Mouse (Mus musculus) activated CD4-positive, CD25-positive, alpha-beta regulatory T cell (primary cell): ENCODE results near the gene S1pr3. TPM values are rescaled to one million over a fixed set of nuclear protein-coding genes. Genes with fewer than 3 reads are reported as not detected.

ENCODE experiments used
- polyA plus RNA-seq, 2 experiments: library from polyadenylated mRNA; unstranded; fragments of 100-300 nt; shearing (Covaris generic); gene quantifications; one replicate each; pipeline ENCODE4 v1.2.1; 2017

Gene S1pr3
- under 1 TPM in 1 of 2 experiments, not detected in 1; 0.25 TPM for polyA plus RNA-seq

DNA sequence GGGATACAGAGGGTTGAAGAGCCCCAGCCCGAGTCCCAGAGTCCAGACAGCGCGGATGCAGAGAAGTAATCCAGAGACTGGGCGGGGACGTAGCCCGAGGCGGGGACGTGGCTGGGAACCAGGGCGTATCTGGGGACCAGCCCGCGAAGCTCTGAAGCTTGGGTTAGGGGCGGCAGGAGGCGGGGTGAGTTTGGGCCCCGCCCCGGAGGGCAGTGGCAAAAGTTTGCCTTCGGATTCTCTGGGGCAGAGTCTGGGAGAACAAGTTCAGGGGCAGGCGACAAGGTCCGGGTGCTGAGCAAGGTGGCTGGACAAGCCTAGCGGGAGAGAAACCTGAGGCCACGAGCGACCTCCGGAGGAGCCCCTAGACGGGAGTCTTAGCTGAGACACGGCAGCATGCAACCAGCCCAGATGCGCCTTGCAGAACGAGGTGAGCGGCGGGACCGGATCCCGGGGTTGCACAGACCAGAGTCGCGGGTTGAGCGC is at the start of gene S1pr3:
TSS of gene S1pr3 (plus strand) at position 121 of the 483 bp plus-strand sequence.

Other genes starting within 250 kb of the S1pr3 start
- gene Nxnl2, start 237.6 kb upstream of the S1pr3 start, polyA plus RNA-seq: 1 to 10 TPM in 1 of 2 experiments, under 1 TPM in 1; 0.60 to 1.8 TPM
- gene Shc3, start 160.8 kb downstream of the S1pr3 start, polyA plus RNA-seq: under 1 TPM in 1 of 2 experiments, not detected in 1; 0.32 TPM
- gene Cks2, start 236.6 kb downstream of the S1pr3 start, polyA plus RNA-seq: 10 to 100 TPM; 53.7 to 69.2 TPM
- gene Secisbp2, start 243.1 kb downstream of the S1pr3 start, polyA plus RNA-seq: 10 to 100 TPM; 35.3 to 39.9 TPM